Mouse (Mus musculus) neural tube, embryonic 11.5 days (tissue): ENCODE measurements around the gene Nudt19. TPM values are rescaled to one million over a fixed set of nuclear protein-coding genes. Genes with fewer than 3 reads are reported as not detected.
"Not testable (repeated sequence)": the region's sequence is repeated elsewhere in the genome, so short reads cannot be mapped to it uniquely, and the experiment has no call there.

Source experiments
- ATAC-seq: fragments of 200-750 bp; cut with Nextera tagmentation; 2 replicates; pipeline ENCODE4 v1.8.0; 2017; ENCODE audit warnings: moderate number of reproducible peaks, mild to moderate bottlenecking, moderate TSS enrichment, moderate library complexity; ENCODE audit not compliant: insufficient read depth, low FRiP score, low TSS enrichment
- DNase-seq: peaks from one replicate; pipeline ENCODE4 v3.0.0-alpha.2; 2015; ENCODE audit warnings: low spot score
- H3K27ac ChIP-seq: fragments of 300-500 bp; sonication (generic); 2 replicates; pipeline ENCODE4 v1.5.1; 2014; ENCODE audit warnings: low read depth, mild to moderate bottlenecking, low read length
- H3K27me3 ChIP-seq: fragments of 300-500 bp; sonication (generic); 2 replicates; pipeline ENCODE4 v1.6.1; 2014; ENCODE audit warnings: mild to moderate bottlenecking, low read length, mixed read lengths; ENCODE audit not compliant: control insufficient read depth, insufficient read depth
- H3K36me3 ChIP-seq: fragments of 300-500 bp; sonication (generic); 2 replicates; pipeline ENCODE4 v1.6.1; 2014; ENCODE audit warnings: mild to moderate bottlenecking, low read length, moderate library complexity, mixed read lengths; ENCODE audit not compliant: control insufficient read depth, insufficient read depth
- H3K4me1 ChIP-seq: fragments of 300-500 bp; sonication (generic); 2 replicates; pipeline ENCODE4 v1.6.1; 2014; ENCODE audit warnings: low read length, mixed read lengths; ENCODE audit not compliant: control insufficient read depth, insufficient read depth
- H3K4me2 ChIP-seq: fragments of 300-500 bp; sonication (generic); 2 replicates; pipeline ENCODE4 v1.6.1; 2014; ENCODE audit warnings: low read depth, mild to moderate bottlenecking, moderate library complexity
- H3K4me3 ChIP-seq: fragments of 300-500 bp; sonication (generic); 2 replicates; pipeline ENCODE4 v1.5.1; 2014; ENCODE audit warnings: low read depth, low read length
- H3K9ac ChIP-seq: fragments of 300-500 bp; sonication (generic); 2 replicates; pipeline ENCODE4 v1.6.1; 2014; ENCODE audit warnings: mild to moderate bottlenecking, low read length
- H3K9me3 ChIP-seq: fragments of 300-500 bp; sonication (generic); 2 replicates; pipeline ENCODE4 v1.6.1; 2016; ENCODE audit warnings: low read length; ENCODE audit not compliant: control insufficient read depth
- WGBS: fragments of 180-500 bp; shearing (Covaris S2); extraction: QIAGEN DNeasy Blood & Tissue Kit; methylation state at CpG from one replicate; pipeline ENCODE4 v1.1.7; 2014; 5-methylcytosine and 5-hydroxymethylcytosine counted together
- polyA plus RNA-seq: library from polyadenylated mRNA; unstranded; fragments of >200 nt; fragmentation: Nextera tagmentation; extraction: Ambion mirVana; gene quantifications from 2 replicates; pipeline ENCODE4 v1.2.1, GENCODE M21; 2014

Nudt19 gene
- polyA plus RNA-seq, 1 experiment from 2014 or later: 47.8 TPM

DNA sequence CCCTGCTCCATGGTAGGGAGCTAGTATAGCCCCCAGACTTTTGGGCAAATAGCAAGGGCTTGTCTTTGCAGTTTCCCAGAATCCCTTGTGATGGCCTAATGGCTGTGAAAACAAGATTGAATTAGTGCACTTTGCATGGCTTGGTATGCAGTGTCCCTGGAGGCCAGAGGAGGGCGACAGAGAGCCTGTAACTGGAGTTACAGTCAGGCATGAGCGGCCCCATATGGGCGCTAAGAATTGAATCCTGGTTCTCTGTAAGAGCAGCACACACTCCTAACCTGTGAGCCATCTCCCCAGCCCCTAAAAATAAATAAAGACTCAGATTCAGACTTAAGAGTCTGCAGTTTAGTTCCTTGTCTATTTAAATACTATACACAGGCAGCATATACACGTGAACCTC is 23.7 kb upstream of the Nudt19 start:
- Histone ChIP-seq H3K27me3 (peaks cover 17% of the 10 kb centered on the region), H3K9ac (no peak overlapping the region), H3K4me1 (peaks cover 5% of the 10 kb centered on the region), H3K36me3 (no peaks in the 10 kb centered on the region), H3K4me2 (no peak overlapping the region), H3K4me3 (no peak overlapping the region), H3K27ac (no peak overlapping the region), H3K9me3 (no peaks in the 10 kb centered on the region)
- DNase-seq (peak; percentile 38), ATAC-seq (no peak)
- 32% methylated on average over 4 of the region's 4 CpGs for WGBS

DNA sequence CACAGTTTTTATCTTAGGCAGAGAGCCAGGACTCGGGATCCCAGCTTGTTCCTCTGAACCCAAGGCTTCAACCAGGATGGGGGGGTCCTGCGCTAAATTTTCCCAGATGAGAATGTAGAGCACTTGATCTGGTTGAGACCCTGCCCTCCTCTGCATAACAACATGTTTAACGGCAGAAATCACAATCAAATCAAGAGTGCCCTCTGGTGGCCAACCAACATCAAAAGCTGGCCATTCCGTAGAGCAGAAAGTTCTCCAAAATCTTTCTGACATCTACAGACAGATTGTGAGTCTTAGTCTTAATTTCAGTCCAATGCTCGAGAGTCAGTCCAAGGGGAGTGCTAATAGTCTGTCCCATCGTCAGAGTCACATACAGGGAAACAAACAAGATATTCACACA is 14.8 kb upstream of the Nudt19 start:
- ATAC-seq, H3K36me3 ChIP-seq, H3K27me3 ChIP-seq, DNase-seq, H3K9ac ChIP-seq, H3K9me3 ChIP-seq, H3K4me3 ChIP-seq, H3K4me2 ChIP-seq, H3K27ac ChIP-seq, H3K4me1 ChIP-seq: not testable (repeated sequence)
- 25% methylated on average over 6 of the region's 6 CpGs for WGBS

DNA sequence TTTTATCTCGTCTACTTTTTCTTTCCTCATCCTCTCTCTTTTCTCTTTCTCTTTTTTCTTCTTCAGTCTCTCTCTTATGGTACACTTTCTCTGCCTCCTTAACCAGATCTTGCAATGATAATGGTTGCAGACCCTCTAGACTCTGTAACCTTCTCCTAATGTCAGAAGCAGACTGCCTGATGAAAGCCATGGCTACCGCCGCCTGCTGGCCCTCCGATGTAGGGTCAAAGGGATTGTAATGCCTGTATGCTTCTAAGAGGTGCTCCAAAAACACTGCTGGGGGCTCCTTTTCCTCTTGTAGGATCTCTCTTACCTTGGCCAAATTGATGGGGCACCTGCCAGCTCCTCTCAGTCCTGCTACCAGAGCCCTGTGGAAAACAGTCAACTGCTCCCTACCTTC is 13.6 kb upstream of the Nudt19 start:
- not testable (repeated sequence) for H3K9me3 ChIP-seq, H3K27me3 ChIP-seq, H3K4me2 ChIP-seq, H3K27ac ChIP-seq, H3K36me3 ChIP-seq, H3K9ac ChIP-seq, H3K4me1 ChIP-seq, H3K4me3 ChIP-seq, DNase-seq, ATAC-seq
- 85% methylated on average over 4 of the region's 4 CpGs for WGBS

DNA sequence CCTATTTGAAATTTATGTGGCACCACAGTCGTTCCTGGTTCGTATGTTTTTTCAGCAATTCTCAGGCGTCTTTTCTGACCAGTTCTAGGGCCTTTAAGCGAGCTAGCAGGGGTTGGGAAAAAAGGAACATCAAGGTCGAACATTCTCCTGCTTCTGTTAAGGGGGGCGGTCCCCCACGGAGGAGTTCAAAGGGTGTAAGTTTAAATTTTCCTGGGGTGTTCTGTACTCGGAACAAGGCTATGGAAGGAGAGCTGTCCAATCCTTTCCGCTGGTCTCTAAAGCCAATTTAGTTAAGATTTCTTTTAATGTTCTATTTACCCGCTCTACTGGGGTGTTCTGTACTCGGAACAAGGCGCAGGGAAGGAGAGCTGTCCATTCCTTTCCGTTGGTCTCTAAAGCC is 9.9 kb upstream of the Nudt19 start:
- not testable (repeated sequence) for H3K9me3 ChIP-seq, H3K4me2 ChIP-seq, H3K9ac ChIP-seq, DNase-seq, H3K4me3 ChIP-seq, H3K27ac ChIP-seq, ATAC-seq, H3K27me3 ChIP-seq, H3K36me3 ChIP-seq, H3K4me1 ChIP-seq
- 78% methylated on average over 13 of the region's 13 CpGs for WGBS

DNA sequence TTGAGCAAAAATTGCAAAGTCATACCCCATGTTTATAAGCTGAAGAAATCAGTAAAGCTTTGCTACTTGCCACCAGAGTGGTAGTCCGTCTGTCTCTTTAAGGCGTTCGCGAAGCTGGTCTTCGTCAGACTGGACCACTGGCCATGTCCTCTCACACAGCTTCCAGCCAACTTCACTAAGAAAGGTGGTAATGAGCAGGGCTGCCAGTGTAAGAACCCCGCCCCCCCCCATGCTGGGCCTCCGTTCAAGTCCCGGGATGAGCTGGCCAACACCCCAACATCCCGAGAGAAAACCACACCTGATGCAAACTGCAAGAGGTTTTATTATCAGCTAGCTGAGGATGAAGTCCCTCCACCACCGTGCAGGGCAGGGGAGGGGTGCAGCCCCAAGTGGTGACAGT is 8.8 kb upstream of the Nudt19 start:
- not testable (repeated sequence) for H3K4me2 ChIP-seq, DNase-seq, H3K9ac ChIP-seq, H3K4me3 ChIP-seq, ATAC-seq, H3K27me3 ChIP-seq, H3K9me3 ChIP-seq, H3K36me3 ChIP-seq, H3K27ac ChIP-seq, H3K4me1 ChIP-seq
- WGBS: 87% methylated on average over 10 of the region's 10 CpGs

DNA sequence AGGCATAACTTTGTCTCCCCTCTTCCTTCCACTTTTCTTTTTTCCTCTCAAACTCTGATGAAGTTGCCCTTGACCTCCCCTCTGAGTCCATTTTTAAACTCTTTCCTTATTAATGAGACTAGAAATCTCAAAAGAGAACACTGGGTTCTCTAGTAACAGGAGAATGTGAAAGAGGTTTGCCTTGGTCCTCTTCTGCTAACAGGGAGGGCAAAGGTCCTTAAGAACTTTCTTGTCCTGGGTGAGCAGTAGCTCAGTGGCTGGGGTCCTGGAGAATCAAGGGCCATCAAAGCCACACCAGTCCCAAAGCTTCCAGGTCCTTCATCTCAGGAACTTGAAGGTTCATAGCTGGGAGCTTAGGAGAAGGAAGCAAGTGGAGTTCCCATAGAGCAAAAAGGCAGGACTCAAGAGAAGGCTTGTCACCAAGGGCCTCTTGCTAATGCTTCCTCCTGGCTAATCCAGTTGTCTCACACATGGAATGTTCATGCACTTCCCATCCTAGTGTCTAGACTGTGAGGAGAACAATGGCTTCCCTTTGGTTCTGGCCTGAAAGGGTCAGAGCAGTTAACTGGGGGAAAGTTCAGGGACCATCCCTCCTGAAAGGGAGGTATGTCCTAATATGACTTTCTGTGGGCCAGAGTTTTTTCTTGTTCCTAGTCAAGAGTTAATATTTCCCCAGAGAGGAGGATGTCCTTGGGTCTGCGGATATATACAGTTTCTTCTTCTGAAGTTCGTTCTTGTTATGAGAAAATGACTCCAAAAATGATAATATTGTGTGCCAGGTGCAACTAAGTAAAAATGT is 8.2 kb upstream of the Nudt19 start:
- H3K4me1 ChIP-seq: no peaks in the 10 kb centered on the region
- no peak overlapping the region for H3K9ac ChIP-seq
- no peak overlapping the region for H3K4me2 ChIP-seq
- H3K27me3 ChIP-seq: no peaks in the 10 kb centered on the region
- H3K4me3 ChIP-seq: no peak overlapping the region
- no peaks in the 10 kb centered on the region for H3K36me3 ChIP-seq
- WGBS: 95% methylated on average over 2 of the region's 2 CpGs
- H3K27ac ChIP-seq: no peak overlapping the region
- ATAC-seq (no peak), DNase-seq (no peak)
- no peaks in the 10 kb centered on the region for H3K9me3 ChIP-seq

DNA sequence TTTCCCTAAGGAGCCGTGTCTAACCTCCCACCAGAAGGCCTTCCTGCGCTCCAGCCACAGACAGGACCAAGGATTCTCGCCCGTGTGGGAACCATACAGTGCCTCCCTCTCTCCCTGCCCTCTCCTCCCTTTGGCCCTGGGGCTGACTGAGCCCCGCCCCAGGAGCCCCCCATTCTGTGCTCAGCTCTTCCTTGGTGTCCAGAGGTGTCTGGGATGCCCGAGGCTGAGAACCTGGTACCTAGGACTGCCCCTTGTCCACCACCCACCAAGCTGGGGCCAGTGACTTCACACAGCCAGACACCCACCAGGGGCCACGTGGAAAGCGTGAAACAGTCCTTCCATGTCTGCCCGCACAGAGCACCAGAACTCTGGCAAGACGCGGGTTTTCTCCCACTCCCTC is 7.0 kb upstream of the Nudt19 start:
- Histone ChIP-seq H3K9ac (no peak overlapping the region), H3K4me3 (no peak overlapping the region), H3K4me2 (no peak overlapping the region), H3K36me3 (no peaks in the 10 kb centered on the region), H3K9me3 (no peaks in the 10 kb centered on the region), H3K27me3 (no peaks in the 10 kb centered on the region), H3K27ac (no peak overlapping the region), H3K4me1 (no peaks in the 10 kb centered on the region)
- WGBS: 77% methylated on average over 11 of the region's 11 CpGs
- DNase-seq: no peak
- ATAC-seq: no peak

DNA sequence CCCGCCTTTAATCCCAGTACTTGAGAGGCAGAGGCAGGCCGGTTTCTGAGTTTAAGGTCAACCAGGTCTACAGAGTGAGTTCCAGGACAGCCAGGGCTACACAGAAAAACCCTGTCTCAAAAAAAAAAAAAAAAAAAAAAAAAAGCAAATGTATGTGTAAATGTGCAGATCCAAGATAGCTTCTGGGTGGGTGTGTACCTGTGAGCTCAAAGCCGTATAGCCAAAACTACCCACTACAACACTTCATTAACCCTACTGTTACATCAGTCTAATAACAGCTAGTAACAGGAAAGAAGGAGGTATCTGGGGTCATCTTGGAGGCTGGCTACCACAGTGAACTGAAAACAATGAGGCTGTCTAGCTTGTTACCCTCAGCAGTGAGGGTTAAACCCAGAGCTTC is 3.7 kb upstream of the Nudt19 start:
- DNase-seq: no peak
- H3K36me3 ChIP-seq: no peaks in the 10 kb centered on the region
- H3K27ac ChIP-seq: no peak overlapping the region
- H3K4me1 ChIP-seq: no peaks in the 10 kb centered on the region
- no peaks in the 10 kb centered on the region for H3K9me3 ChIP-seq
- no peak overlapping the region for H3K9ac ChIP-seq
- H3K27me3 ChIP-seq: no peaks in the 10 kb centered on the region
- 90% methylated on average over 3 of the region's 3 CpGs for WGBS
- no peak for ATAC-seq
- H3K4me3 ChIP-seq: no peak overlapping the region
- no peak overlapping the region for H3K4me2 ChIP-seq

DNA sequence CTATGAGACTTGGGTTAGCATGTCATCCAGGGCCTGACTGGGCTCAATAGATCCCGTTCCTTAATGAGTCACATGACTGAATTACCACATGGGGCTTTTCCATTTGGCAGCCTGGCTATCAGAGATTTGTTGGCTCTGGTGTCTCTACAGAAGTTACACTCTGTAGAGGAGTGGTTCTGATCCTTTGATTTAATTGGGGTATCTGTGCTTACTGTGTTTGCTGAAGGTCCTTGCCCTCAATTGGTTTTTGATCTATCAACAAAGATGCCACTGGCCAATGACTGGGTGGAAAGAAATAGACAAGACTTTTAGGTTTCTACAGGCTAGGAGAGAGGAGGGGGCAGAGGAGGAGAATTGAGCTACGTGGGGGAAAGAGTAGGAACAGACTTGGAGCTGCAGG is 2.6 kb upstream of the Nudt19 start:
- 53% methylated on average over 2 of the region's 2 CpGs for WGBS

More for the DNA sequence above, 2.6 kb upstream of the Nudt19 start:
- Histone ChIP-seq H3K27ac (no peak overlapping the region), H3K4me3 (no peak overlapping the region), H3K4me1 (no peaks in the 10 kb centered on the region), H3K27me3 (no peaks in the 10 kb centered on the region), H3K36me3 (no peaks in the 10 kb centered on the region), H3K9ac (no peak overlapping the region), H3K9me3 (no peaks in the 10 kb centered on the region), H3K4me2 (no peak overlapping the region)
- no peak for DNase-seq
- no peak for ATAC-seq
